Comparison of ENCODE assay signal across 9 mouse cellular contexts in the genomic region with DNA sequence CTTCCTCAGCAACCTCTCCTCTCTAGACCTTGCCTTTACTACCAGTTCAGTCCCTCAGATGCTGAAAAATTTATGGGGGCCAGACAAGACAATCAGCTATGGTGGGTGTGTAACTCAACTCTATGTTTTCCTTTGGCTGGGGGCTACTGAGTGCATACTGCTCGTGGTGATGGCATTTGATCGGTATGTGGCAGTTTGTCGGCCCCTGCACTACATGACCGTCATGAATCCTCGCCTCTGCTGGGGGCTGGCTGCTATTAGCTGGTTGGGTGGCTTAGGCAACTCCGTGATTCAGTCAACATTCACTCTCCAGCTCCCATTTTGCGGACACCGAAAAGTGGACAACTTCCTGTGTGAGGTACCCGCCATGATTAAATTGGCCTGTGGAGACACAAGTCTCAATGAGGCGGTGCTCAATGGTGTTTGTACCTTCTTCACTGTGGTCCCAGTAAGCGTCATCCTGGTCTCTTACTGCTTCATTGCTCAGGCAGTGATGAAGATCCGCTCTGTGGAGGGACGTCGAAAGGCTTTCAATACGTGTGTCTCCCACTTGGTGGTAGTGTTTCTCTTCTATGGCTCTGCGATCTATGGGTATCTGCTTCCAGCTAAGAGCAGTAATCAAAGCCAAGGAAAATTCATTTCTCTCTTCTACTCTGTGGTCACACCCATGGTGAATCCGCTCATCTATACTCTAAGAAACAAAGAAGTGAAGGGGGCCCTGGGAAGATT. TPM values are rescaled to one million over a fixed set of nuclear protein-coding genes. Genes with fewer than 3 reads are reported as not detected.
A peak's percentile ranks its signal among the peaks of the same experiment; 100 is the strongest.
DNase-seq lines count a peak whose midpoint lies in the region; ATAC-seq and TF ChIP-seq lines count a peak whose summit lies in the region.
"Had no signal": no experiment of that assay in that cellular context is flagged by ENCODE, and none has a peak within 500 bp of the region (broad histone marks: within the 10 kb centered on the region; RNA-seq: fewer than 3 reads in every experiment).

No protein-coding gene starts in this region.

- WGBS in hindbrain, embryonic 16.5 days = 59% methylated on average over 17 of the region's 17 CpGs
- 62% methylated on average over 17 of the region's 17 CpGs for WGBS in hindbrain, embryonic 14.5 days
- WGBS in liver, postnatal 0 days (ENCODE audit: insufficient replicate concordance) = 54% methylated on average over 17 of the region's 17 CpGs
- WGBS in forebrain, embryonic 11.5 days = 59% methylated on average over 17 of the region's 17 CpGs

- no peaks in the 10 kb centered on the region for H3K27me3 ChIP-seq in hindbrain, embryonic 16.5 days (replicated peaks; ENCODE audit: control insufficient read depth, insufficient read depth, low read length)
- H3K27me3 ChIP-seq in hindbrain, embryonic 14.5 days (ENCODE audit: control insufficient read depth, insufficient read depth, low read length) = no peaks in the 10 kb centered on the region
- H3K27me3 ChIP-seq in ES-Bruce4 (ENCODE audit: control insufficient read depth, insufficient read depth, low read length, poor library complexity, severe bottlenecking) = no peaks in the 10 kb centered on the region
- H3K27me3 ChIP-seq in liver, postnatal 0 days (ENCODE audit: insufficient read depth, low read length) = no peaks in the 10 kb centered on the region
- H3K27me3 ChIP-seq in forebrain, embryonic 11.5 days (ENCODE audit: control insufficient read depth, insufficient read depth, low read length) = no peaks in the 10 kb centered on the region
- H3K27me3 ChIP-seq: neural tube, embryonic 13.5 days had no signal

- no peak overlapping the region for H3K4me3 ChIP-seq in hindbrain, embryonic 16.5 days (ENCODE audit: low read length)
- no peak overlapping the region for H3K4me3 ChIP-seq in hindbrain, embryonic 14.5 days (replicated peaks; ENCODE audit: low read length)
- H3K4me3 ChIP-seq in ES-Bruce4 (ENCODE audit: low read depth, low read length) = peak overlapping the region; percentile 38
- H3K4me3 ChIP-seq in liver, postnatal 0 days (ENCODE audit: low read depth, low read length) = no peak overlapping the region
- H3K4me3 ChIP-seq in forebrain, embryonic 11.5 days (ENCODE audit: low read depth, low read length) = no peak overlapping the region
- H3K4me3 ChIP-seq: neural tube, embryonic 13.5 days had no signal

- H3K9ac ChIP-seq in hindbrain, embryonic 16.5 days (ENCODE audit: low read depth, low read length) = no peak overlapping the region
- no peak overlapping the region for H3K9ac ChIP-seq in hindbrain, embryonic 14.5 days
- no peak overlapping the region for H3K9ac ChIP-seq in ES-Bruce4 (ENCODE audit: low read depth, poor library complexity, severe bottlenecking)
- no peak overlapping the region for H3K9ac ChIP-seq in liver, postnatal 0 days (replicated peaks)
- H3K9ac ChIP-seq in forebrain, embryonic 11.5 days (ENCODE audit: low read length) = no peak overlapping the region
- H3K9ac ChIP-seq: neural tube, embryonic 13.5 days had no signal

- no peak for TF ChIP-seq EP300 in ES-Bruce4 (IDR thresholded peaks at IDR 0.05; ENCODE audit: insufficient read depth, low read depth, low read length)
- no peak for TF ChIP-seq EP300 in liver, postnatal 0 days (IDR thresholded peaks at IDR 0.05; ENCODE audit: low read depth)

- no peaks in the 10 kb centered on the region for H3K36me3 ChIP-seq in hindbrain, embryonic 16.5 days (ENCODE audit: control insufficient read depth, insufficient read depth, low read length)
- H3K36me3 ChIP-seq in hindbrain, embryonic 14.5 days (replicated peaks; ENCODE audit: control insufficient read depth, insufficient read depth) = no peaks in the 10 kb centered on the region
- no peaks in the 10 kb centered on the region for H3K36me3 ChIP-seq in ES-Bruce4 (ENCODE audit: control insufficient read depth, insufficient read depth, low read length, poor library complexity, severe bottlenecking)
- H3K36me3 ChIP-seq in liver, postnatal 0 days (replicated peaks; ENCODE audit: insufficient read depth, low read length) = no peaks in the 10 kb centered on the region
- no peaks in the 10 kb centered on the region for H3K36me3 ChIP-seq in forebrain, embryonic 11.5 days (ENCODE audit: control insufficient read depth, insufficient read depth, low read length)
- H3K36me3 ChIP-seq: neural tube, embryonic 13.5 days had no signal

- TF ChIP-seq POLR2A in ES-Bruce4 (IDR thresholded peaks at IDR 0.05; ENCODE audit: insufficient read depth, low read length) = no peak

- no peak for DNase-seq in hindbrain, embryonic 14.5 days (ENCODE audit: low spot score)
- DNase-seq in liver, postnatal 0 days = peak; percentile 31
- no peak for DNase-seq in left cerebral cortex, adult 11 months (ENCODE audit: low spot score)
- no peak for DNase-seq in forebrain, embryonic 11.5 days (ENCODE audit: low spot score)

- H3K9me3 ChIP-seq in hindbrain, embryonic 16.5 days (ENCODE audit: control insufficient read depth, low read length) = no peaks in the 10 kb centered on the region
- no peaks in the 10 kb centered on the region for H3K9me3 ChIP-seq in hindbrain, embryonic 14.5 days (ENCODE audit: control insufficient read depth, low read length)
- H3K9me3 ChIP-seq in ES-Bruce4 (replicated peaks; ENCODE audit: control insufficient read depth, insufficient read depth, low read length, poor library complexity, severe bottlenecking) = no peaks in the 10 kb centered on the region
- no peaks in the 10 kb centered on the region for H3K9me3 ChIP-seq in liver, postnatal 0 days (ENCODE audit: low read length)
- no peaks in the 10 kb centered on the region for H3K9me3 ChIP-seq in forebrain, embryonic 11.5 days (ENCODE audit: control insufficient read depth, low read length)
- H3K9me3 ChIP-seq: neural tube, embryonic 13.5 days had no signal

- no peak for TF ChIP-seq CTCF in ES-Bruce4 (IDR thresholded peaks at IDR 0.05; ENCODE audit: low read depth, low read length)
- peak; percentile 79 for TF ChIP-seq CTCF in liver, postnatal 0 days (IDR thresholded peaks at IDR 0.05; ENCODE audit: low read depth)

- H3K4me2 ChIP-seq in hindbrain, embryonic 16.5 days (ENCODE audit: low read length) = no peak overlapping the region
- H3K4me2 ChIP-seq in hindbrain, embryonic 14.5 days (replicated peaks) = no peak overlapping the region
- H3K4me2 ChIP-seq in liver, postnatal 0 days (ENCODE audit: low read depth, low read length) = no peak overlapping the region
- H3K4me2 ChIP-seq in forebrain, embryonic 11.5 days (ENCODE audit: low read depth, low read length, severe bottlenecking) = no peak overlapping the region
- H3K4me2 ChIP-seq: neural tube, embryonic 13.5 days had no signal

- no peaks in the 10 kb centered on the region for H3K4me1 ChIP-seq in hindbrain, embryonic 16.5 days (ENCODE audit: control insufficient read depth, insufficient read depth, low read depth, low read length)
- H3K4me1 ChIP-seq in hindbrain, embryonic 14.5 days (replicated peaks; ENCODE audit: control insufficient read depth, insufficient read depth, low read length) = no peaks in the 10 kb centered on the region
- peaks cover 3% of the 10 kb centered on the region for H3K4me1 ChIP-seq in ES-Bruce4 (ENCODE audit: control insufficient read depth, insufficient read depth, low read length)
- H3K4me1 ChIP-seq in liver, postnatal 0 days (ENCODE audit: insufficient read depth) = no peaks in the 10 kb centered on the region
- H3K4me1 ChIP-seq in forebrain, embryonic 11.5 days (replicated peaks; ENCODE audit: control insufficient read depth, insufficient read depth, low read length) = no peaks in the 10 kb centered on the region
- H3K4me1 ChIP-seq: neural tube, embryonic 13.5 days had no signal

- ATAC-seq in hindbrain, embryonic 16.5 days = 0 out of 2 replicates have a peak, but pooled peaks have one; percentile 34
- no peak for ATAC-seq in hindbrain, embryonic 14.5 days (ENCODE audit: low FRiP score)
- ATAC-seq in granulocyte monocyte progenitor cell, adult 5-6 weeks (replicated peaks; ENCODE audit: poor library complexity, severe bottlenecking) = 0 out of 2 replicates have a peak, but pooled peaks have one; percentile 33
- ATAC-seq in liver, postnatal 0 days = peak; percentile 25; the same call in 1 of the 2 replicates
- ATAC-seq in forebrain, embryonic 11.5 days (replicated peaks; ENCODE audit: low FRiP score) = no peak
- no peak for ATAC-seq in cerebellum, adult (ENCODE audit: insufficient number of reproducible peaks, low FRiP score, low TSS enrichment)

- H3K27ac ChIP-seq in hindbrain, embryonic 16.5 days (ENCODE audit: low read depth, low read length) = no peak overlapping the region
- H3K27ac ChIP-seq in hindbrain, embryonic 14.5 days = no peak overlapping the region
- H3K27ac ChIP-seq in ES-Bruce4 (ENCODE audit: insufficient read depth, low read length) = no peak overlapping the region
- no peak overlapping the region for H3K27ac ChIP-seq in liver, postnatal 0 days (ENCODE audit: low read depth)
- no peak overlapping the region for H3K27ac ChIP-seq in forebrain, embryonic 11.5 days (ENCODE audit: low read depth, low read length)
- H3K27ac ChIP-seq: neural tube, embryonic 13.5 days had no signal

RNA-seq across cellular contexts. Expression of gene Zfp174, which starts 7.7 kb away (rescaled TPM):
- polyA plus RNA-seq in hindbrain, embryonic 16.5 days (2015; fragmentation: Nextera tagmentation; extraction: Ambion mirVana) = 2.5 and 3.3 TPM in 2 replicates
- polyA plus RNA-seq in hindbrain, embryonic 14.5 days (2014; fragmentation: Nextera tagmentation; extraction: Ambion mirVana) = 2.9 TPM in 2 replicates
- 1.4 and 1.6 TPM in 2 replicates for polyA plus RNA-seq in ES-Bruce4 (2011; ENCODE audit: insufficient read depth, insufficient read length, low read depth, missing spikeins)
- 0.64 and 1.4 TPM in 2 replicates for total RNA-seq in granulocyte monocyte progenitor cell, adult 5-6 weeks (2014; fragmentation: Nextera tagmentation)
- total RNA-seq in granulocyte monocyte progenitor cell, adult 5-6 weeks (2017) = 0.60 and 0.77 TPM in 2 replicates
- polyA plus RNA-seq in liver, postnatal 0 days (2015; fragmentation: Nextera tagmentation; extraction: Ambion mirVana) = 0.57 and 0.70 TPM in 2 replicates
- polyA plus RNA-seq in forebrain, embryonic 11.5 days (2014; fragmentation: Nextera tagmentation; extraction: Ambion mirVana) = 1.2 and 1.4 TPM in 2 replicates

RNA-seq across cellular contexts. Expression of gene Olfr15, which starts 8.6 kb away (rescaled TPM):
- polyA plus RNA-seq in hindbrain, embryonic 16.5 days (2015; fragmentation: Nextera tagmentation; extraction: Ambion mirVana) = not detected in 2 replicates
- polyA plus RNA-seq in hindbrain, embryonic 14.5 days (2014; fragmentation: Nextera tagmentation; extraction: Ambion mirVana) = not detected in 2 replicates
- polyA plus RNA-seq in ES-Bruce4 (2011; ENCODE audit: insufficient read depth, insufficient read length, low read depth, missing spikeins) = not detected in 2 replicates
- total RNA-seq in granulocyte monocyte progenitor cell, adult 5-6 weeks (2014; fragmentation: Nextera tagmentation) = not detected in 2 replicates
- not detected in 2 replicates for total RNA-seq in granulocyte monocyte progenitor cell, adult 5-6 weeks (2017)
- polyA plus RNA-seq in liver, postnatal 0 days (2015; fragmentation: Nextera tagmentation; extraction: Ambion mirVana) = not detected in 2 replicates
- polyA plus RNA-seq in forebrain, embryonic 11.5 days (2014; fragmentation: Nextera tagmentation; extraction: Ambion mirVana) = 0.21 and 0.33 TPM in 2 replicates
- polyA plus RNA-seq: neural tube, embryonic 13.5 days had no signal

RNA-seq across cellular contexts. Expression of gene Naa60, which starts 32.9 kb away (rescaled TPM):
- polyA plus RNA-seq in hindbrain, embryonic 16.5 days (2015; fragmentation: Nextera tagmentation; extraction: Ambion mirVana) = 105 and 107 TPM in 2 replicates
- polyA plus RNA-seq in hindbrain, embryonic 14.5 days (2014; fragmentation: Nextera tagmentation; extraction: Ambion mirVana) = 97.0 and 104 TPM in 2 replicates
- 37.2 and 41.4 TPM in 2 replicates for polyA plus RNA-seq in ES-Bruce4 (2011; ENCODE audit: insufficient read depth, insufficient read length, low read depth, missing spikeins)
- total RNA-seq in granulocyte monocyte progenitor cell, adult 5-6 weeks (2014; fragmentation: Nextera tagmentation) = 72.5 and 101 TPM in 2 replicates
- 33.9 and 34.1 TPM in 2 replicates for total RNA-seq in granulocyte monocyte progenitor cell, adult 5-6 weeks (2017)
- 33.2 and 33.9 TPM in 2 replicates for polyA plus RNA-seq in liver, postnatal 0 days (2015; fragmentation: Nextera tagmentation; extraction: Ambion mirVana)
- 64.8 and 74.1 TPM in 2 replicates for polyA plus RNA-seq in forebrain, embryonic 11.5 days (2014; fragmentation: Nextera tagmentation; extraction: Ambion mirVana)

RNA-seq across cellular contexts. Expression of gene Zfp597, which starts 45.0 kb away (rescaled TPM):
- polyA plus RNA-seq in hindbrain, embryonic 16.5 days (2015; fragmentation: Nextera tagmentation; extraction: Ambion mirVana) = 12.7 and 15.6 TPM in 2 replicates
- polyA plus RNA-seq in hindbrain, embryonic 14.5 days (2014; fragmentation: Nextera tagmentation; extraction: Ambion mirVana) = 19.5 and 21.2 TPM in 2 replicates
- 6.4 and 6.9 TPM in 2 replicates for polyA plus RNA-seq in ES-Bruce4 (2011; ENCODE audit: insufficient read depth, insufficient read length, low read depth, missing spikeins)
- total RNA-seq in granulocyte monocyte progenitor cell, adult 5-6 weeks (2014; fragmentation: Nextera tagmentation) = 9.9 and 10.0 TPM in 2 replicates
- total RNA-seq in granulocyte monocyte progenitor cell, adult 5-6 weeks (2017) = 8.2 and 11.8 TPM in 2 replicates
- polyA plus RNA-seq in liver, postnatal 0 days (2015; fragmentation: Nextera tagmentation; extraction: Ambion mirVana) = 1.8 and 2.7 TPM in 2 replicates
- polyA plus RNA-seq in forebrain, embryonic 11.5 days (2014; fragmentation: Nextera tagmentation; extraction: Ambion mirVana) = 8.0 and 9.0 TPM in 2 replicates

RNA-seq across cellular contexts. Expression of gene Gm20695, which starts 45.1 kb away (rescaled TPM):
- polyA plus RNA-seq in hindbrain, embryonic 16.5 days (2015; fragmentation: Nextera tagmentation; extraction: Ambion mirVana) = 0.51 and 1.5 TPM in 2 replicates
- 2.8 and 5.2 TPM in 2 replicates for polyA plus RNA-seq in hindbrain, embryonic 14.5 days (2014; fragmentation: Nextera tagmentation; extraction: Ambion mirVana)
- polyA plus RNA-seq in ES-Bruce4 (2011; ENCODE audit: insufficient read depth, insufficient read length, low read depth, missing spikeins) = not detected in 2 replicates
- total RNA-seq in granulocyte monocyte progenitor cell, adult 5-6 weeks (2014; fragmentation: Nextera tagmentation) = 1.3 and 7.0 TPM in 2 replicates
- total RNA-seq in granulocyte monocyte progenitor cell, adult 5-6 weeks (2017) = 1.4 TPM in 1 of 2 replicates, not detected in the other
- 3.4 and 3.9 TPM in 2 replicates for polyA plus RNA-seq in liver, postnatal 0 days (2015; fragmentation: Nextera tagmentation; extraction: Ambion mirVana)
- polyA plus RNA-seq in forebrain, embryonic 11.5 days (2014; fragmentation: Nextera tagmentation; extraction: Ambion mirVana) = 1.7 and 2.0 TPM in 2 replicates

Comparison
In these comparisons a context has a peak if more than half of its experiments do, and no peak if none do; other contexts are left out.
1. ATAC-seq: peak in hindbrain, embryonic 16.5 days (single experiment), granulocyte monocyte progenitor cell, adult 5-6 weeks (single experiment) and liver, postnatal 0 days (single experiment); none in hindbrain, embryonic 14.5 days (single experiment), forebrain, embryonic 11.5 days (single experiment) and cerebellum, adult (single experiment).